Mouse (Mus musculus) left cerebral cortex, adult 9 months (tissue): ENCODE data around the gene Cxcl9.

Experiments
- DNase-seq, 2 experiments: peaks; one replicate each; pipeline ENCODE4 v3.0.0; 2022; ENCODE audit warnings: low spot score in 2 of 2

The Cxcl9 gene

DNA sequence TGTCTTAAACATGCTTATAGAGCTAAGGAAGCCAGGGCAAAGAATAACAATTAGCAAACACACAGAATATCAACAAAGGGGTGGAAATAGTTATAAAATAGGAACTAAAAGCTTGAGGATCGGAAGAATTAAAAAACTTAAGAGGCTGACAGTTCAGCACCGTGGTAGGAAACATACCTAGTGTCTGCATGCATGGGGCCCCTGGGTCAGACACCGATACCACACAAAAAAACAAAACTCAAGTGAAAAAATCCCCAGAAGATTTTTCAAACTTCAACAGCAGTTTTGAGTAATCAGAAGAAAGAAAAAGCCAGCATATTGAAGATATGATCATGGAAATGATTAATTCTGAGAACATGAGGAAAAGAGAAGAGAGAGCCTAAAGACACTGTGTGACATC lies 8.9 kb upstream of the Cxcl9 start:
- DNase-seq: no peak

GRCm38 (mm10) chr5:92332359-92332840 lies 4.5 kb upstream of the Cxcl9 start:
- DNase-seq: no peak

DNA sequence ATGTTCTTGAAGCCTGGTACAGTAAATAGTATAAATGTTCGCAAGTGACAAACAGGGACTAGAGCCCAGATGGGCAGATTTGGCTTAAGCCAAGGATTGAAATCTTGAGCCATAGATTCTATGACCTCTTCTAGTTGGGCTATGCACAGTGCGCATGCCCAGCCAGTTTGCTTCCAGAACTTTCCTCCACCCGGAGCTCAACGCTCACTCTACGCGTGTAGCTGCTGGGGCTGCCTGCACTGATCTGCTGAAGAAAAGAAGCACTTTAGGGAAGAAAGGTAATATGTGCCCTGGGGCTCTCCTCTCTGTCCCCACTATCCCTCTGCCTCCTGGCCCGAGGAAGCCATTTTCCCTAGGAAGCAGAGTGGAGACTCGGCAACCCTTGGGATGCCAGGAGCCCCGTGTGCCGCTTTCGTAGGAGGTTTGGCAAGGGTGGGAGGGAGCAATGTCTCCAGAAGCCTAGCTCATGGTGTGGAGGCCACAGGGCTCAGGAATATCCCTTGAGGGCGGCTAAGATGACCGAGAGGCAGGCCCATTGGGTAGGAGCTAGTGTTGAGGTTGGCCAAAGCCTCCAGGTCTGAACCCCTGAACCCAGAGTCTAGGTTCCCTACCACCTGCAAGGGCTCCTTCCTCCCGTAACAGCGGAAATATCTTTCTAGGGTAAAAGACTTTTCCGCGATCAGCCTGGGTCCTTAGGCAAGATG lies 3.9 kb upstream of the Cxcl9 start, which contains the start of gene Art3:
Gene Art3 (plus strand): TSS at position 193 of the 704 bp plus-strand sequence.
- no peak for DNase-seq

DNA sequence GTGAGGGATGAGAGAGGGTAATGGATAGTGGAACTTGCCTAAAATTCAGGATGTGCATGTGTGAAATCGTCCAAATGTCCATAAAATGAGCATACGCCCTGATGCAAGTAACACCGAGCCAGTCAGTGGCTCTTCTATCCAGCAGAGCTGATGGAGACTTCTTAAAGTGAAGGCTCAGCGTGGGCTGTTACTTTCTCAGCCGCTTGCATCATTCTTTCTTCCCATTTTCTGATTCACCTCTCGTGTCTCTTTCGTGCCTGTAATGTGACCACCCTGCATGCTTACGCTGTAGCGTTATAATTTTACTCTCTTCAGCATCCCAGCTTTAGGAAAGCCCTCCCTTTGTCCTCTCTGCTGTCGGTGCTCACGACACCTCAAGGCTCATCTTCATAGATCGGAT lies 3.2 kb upstream of the Cxcl9 start:
- no peak for DNase-seq

DNA sequence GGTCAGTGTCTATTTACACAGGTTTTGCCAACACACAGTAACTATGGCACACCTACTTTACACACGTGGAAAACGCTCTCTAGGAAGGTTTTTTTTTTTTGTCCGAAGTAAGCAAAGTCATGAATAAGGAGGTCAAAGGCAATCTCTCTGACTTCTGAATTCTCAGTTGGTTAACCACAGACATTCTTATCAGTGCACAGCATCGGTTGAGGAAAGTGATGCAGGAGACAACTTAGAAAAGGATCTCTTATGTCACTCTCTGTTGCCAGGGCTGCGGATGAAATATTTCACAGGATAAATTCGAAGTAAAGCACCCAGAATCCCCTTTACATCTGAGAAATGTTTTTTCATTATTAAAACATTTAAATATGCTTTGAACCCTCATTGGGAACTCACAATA lies 512 bp downstream of the Cxcl9 start:
- DNase-seq: no peak

DNA sequence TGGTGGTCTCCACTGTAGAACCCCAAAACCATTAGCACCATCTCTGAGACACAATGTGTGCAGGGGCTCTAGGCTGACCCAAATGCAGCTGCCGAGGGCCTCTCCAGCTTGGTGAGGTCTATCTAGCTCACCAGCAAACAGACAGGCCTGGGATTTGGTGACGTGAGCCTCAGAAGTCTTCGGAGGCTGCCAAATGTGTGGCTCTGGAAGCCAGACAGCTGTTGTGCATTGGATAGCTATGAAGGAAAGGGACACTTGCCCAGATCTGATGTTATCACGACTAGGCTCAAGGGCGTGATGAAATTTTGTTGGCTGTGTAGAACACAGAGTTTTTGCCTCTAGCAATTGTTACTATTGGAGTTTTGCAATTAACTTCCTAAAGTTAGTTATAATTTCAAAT lies 4.6 kb downstream of the Cxcl9 start:
- no peak for DNase-seq

GRCm38 (mm10) chr5:92322612-92323011 lies 5.3 kb downstream of the Cxcl9 start:
- DNase-seq: no peak

DNA sequence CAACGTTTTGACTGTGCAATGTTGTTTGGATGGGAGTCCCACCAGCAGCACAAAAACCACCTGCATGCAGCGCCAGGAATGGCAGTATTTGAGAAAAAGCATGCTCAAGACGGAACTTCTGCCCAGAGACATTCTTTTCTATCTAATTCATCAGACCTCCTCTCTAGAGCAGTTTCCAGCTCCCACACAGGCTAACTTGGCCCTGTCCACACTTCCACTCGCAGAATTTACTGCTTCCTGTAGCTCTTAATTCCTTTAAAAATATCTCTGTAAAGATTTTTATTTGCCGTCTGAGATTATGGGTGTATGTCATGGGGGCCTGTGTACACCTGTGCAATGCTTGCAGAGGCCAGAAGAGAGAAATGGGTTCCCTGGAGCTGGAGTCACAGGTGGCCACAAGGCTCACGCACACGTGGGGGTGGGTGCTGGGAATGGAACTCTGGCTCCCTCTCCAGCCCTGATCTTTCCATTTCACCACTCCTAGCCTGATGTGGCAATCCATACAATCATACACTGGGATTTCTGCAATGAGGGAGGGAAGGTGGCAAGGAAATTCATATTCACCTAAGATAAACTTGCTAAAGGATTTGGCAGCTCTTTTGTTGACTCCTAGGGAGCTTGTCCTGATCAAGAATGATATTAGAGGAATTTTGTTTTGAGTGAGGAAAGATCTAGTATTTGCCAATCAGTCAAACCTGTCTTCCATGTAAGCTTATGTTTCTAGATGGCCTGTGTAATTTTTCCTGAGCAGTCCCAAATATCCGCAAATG lies 6.1 kb downstream of the Cxcl9 start:
- no peak for DNase-seq

DNA sequence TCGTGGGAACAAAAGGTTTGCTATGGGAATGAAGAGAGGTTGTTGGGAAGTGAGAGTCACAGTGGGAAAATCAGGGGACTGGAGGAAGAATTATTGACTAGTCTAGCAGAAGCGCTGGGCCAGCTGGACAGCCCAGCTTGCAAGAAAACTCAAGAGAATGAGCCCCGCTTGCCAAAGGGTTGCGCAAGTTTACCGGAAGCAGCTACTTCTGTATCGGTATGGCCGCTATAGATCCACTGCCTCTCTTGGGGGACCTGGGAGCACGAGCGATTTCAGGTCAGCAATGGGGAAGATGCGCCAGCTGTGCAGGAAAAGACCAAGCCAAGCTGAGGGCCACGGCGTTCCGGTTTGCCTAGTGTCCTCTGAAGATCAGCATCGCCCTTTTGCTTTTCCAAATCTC lies 9.3 kb downstream of the Cxcl9 start:
- no peak for DNase-seq

DNA sequence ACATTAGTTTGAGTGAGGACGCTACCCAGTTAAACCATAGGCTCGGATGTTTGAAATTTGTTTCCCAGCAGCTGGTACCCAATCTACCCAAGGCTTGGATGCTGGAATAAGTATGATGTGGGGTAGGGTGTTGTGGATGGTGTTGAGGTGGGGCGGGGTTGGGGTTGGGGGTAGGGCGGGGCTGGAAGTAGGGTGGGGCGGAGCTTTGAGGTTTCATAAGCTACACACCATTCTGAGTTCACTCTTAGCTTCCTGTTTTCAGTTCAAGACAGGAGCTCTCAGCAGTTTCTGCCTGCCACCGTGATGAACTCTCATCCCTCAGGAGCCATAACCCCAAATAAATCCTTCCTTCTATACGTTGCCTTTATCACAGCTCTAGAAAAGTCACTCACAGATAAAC lies 9.8 kb downstream of the Cxcl9 start:
- no peak for DNase-seq

- no peak for DNase-seq
These were observed 14.1 kb downstream of the Cxcl9 start for GRCm38 (mm10) chr5:92313776-92314175.

DNA sequence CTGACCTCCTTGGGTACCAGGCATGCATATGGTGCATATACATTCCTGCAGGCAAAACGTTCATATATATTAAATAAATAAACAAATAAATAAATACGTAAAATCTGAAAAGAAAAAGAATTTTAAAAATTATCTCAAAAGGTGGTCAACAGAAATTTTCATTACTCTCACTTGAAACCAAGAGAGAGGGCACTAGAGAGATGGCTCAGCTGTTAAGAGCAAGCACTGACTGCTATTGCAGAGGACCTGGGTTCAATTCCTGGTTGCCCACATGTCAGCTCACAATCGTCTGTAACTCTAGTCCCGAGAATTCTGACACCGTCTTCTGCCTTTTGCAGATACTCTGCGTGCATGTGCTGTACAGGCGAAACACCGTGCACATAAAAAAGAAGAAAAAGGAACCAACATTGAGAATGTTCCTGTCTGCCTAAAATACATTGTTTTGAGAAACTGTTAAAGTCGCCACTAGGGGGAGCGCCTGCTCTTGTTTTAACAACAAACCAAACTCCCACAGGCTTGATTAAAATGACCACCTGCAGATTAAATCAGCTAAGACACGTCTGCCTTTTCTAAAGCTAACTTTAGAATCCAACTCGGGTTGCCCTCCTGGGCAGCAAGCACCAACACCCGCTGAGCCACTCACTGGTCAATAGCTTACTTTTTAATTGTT lies 15.7 kb downstream of the Cxcl9 start:
- DNase-seq: peak; percentile 37 to 93

DNA sequence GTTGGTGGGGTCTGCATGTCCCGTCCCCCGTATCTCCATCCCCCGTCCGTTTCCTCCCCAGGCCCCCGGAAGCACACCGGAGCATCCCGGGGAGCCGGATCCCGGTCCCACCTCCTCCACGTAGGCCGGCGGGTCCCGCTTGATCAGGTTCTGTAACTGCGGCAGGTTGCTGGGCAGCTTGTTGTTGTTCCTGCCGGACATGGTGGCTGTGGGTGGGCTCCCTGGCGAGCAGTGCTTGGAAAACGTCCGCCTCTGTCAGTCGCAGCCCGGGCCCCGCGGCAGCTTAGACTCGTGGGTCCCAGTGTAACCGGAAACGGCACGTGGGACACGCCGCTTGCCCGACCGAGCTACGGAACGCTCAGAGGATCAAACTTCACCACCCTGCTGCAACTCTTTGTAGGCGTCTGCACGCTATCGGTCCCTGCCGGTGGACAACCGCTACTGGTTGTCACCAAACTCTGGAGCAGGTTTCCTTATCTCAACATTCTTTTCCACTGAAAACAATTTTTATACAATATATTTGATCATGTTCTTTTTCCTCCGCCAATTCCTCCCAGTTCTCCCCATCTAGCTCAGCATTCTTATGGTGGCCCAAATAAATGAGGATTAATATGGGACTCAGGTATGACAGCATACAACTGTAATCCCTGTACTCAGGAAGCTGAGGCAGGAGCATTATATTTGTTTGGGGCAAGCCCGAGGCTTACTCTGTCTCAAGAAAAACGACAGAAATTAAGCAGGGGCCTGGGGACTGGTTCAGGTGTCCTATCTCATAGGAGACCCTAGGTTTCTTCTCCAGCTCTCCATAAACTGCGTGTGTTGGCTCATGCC lies 18.0 kb downstream of the Cxcl9 start, which contains the start of gene Sdad1:
Gene Sdad1 (minus strand): TSS at position 799 of the 831 bp plus-strand sequence.
- DNase-seq: peak; percentile 89 to 95

DNA sequence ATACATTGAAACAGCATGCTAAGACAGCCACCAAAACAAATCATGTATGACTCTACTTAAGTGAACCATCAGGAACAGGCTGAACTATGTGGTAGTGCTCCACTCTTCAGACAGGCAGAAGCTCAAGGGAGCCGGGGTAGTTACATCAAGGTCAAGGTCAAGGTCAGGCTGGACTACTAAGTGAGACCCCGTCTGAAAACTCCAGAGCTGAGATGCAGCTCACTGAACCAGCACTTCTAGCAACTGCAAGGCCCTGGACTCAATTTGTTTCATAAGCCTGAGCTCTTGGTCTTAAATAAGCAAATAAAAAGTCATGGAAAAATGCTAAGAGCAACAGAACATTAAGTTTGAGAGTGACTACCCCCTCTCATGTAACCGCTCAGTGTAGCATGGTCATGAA lies 23.6 kb downstream of the Cxcl9 start:
- no peak for DNase-seq

DNA sequence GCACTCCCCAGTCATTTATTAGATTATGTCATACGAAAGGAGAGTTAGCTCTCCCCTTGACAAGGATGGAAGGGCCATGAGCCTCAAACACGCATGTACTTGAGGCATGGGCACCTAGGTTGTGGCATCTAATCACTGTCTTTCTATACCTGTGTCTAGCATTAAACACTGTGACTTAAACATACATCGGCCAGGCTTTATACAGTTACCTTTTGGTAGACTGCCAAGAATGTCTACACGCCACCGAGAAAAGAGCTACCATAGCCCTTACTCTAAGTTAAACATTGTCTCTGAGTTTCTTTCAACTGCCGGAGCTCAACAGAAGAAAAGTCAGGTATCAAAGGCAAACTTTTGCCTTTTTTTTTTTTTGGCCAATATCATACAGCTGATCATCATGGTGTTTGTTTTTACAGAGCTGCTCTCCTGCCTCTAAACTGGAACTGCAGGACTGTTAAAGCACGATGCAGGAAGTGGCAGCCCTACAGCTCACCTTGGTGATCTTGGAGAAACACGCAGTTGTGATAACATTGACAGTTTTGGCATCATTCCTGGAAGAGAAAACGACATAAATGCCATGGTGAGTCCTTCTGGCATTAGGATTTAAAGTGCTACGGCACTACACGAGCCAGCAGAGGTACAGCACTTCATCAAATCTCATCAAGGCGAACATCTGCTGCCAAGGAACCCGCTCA lies 25.6 kb downstream of the Cxcl9 start:
- DNase-seq: no peak

- DNase-seq: no peak
These were observed 33.4 kb downstream of the Cxcl9 start for GRCm38 (mm10) chr5:92294525-92294924.

DNA sequence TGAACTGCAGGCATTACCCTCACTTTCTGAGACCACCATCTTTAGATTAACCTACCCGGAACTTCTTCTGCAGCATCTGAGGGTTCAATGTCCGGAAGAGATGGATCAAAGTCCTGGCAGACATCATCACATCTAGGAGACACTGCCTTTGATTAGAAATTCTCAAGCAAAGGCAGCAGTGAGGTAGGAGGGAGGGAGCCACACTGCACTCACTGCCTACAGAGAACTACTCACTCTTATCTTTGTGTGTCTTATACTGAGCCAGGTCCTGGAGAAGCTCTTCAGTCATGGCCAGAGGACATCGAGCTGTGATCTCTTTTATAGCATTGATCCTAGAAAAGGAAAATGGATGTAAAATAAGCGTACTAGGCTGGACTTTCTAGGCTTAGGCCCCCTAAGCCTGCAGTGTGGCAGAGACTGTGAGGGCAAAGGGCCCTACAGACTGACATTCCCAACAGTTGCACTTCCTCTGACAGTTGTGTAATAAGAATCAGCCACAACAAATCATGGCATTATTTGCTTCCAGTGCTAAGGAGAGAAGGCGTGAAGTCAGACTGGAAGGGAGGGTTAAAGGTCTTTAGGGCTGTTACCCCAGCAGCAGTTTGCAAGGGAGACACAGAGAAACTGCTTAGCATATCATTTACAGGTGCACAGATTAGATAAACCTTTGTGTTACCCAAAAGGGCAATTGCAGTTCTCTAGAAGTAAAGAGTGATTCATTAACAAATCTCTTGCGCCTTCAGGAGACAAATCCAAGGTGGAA lies 36.0 kb downstream of the Cxcl9 start:
- no peak for DNase-seq

- no peak for DNase-seq
These were observed 40.0 kb downstream of the Cxcl9 start for GRCm38 (mm10) chr5:92287840-92288239.

DNA sequence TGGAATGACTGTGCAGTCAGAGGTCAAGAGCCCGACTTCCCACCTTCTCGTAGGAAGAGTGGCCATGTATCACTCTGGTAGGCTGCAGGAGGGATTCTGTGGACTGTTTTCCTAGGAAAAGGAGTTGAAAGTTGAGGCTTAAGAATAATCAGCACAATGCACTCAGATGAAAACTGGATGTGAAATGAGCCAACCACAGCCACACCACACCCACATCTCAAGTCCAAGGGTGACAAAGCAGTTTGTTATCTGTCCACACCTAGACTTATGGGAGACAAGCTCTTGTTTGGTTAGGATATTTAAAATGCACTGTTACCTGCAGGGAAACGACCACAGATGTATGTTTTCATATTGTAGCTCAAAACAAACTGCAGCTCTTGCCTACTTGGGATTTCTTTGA lies 44.8 kb downstream of the Cxcl9 start:
- no peak for DNase-seq

- no peak for DNase-seq
These were observed 45.3 kb downstream of the Cxcl9 start for GRCm38 (mm10) chr5:92282571-92282970.
